18 mouse cellular contexts compared by ENCODE assay signal in genomic region chr10:21488374-21488930, GRCm38 (mm10).
DNase-seq lines count a peak whose midpoint lies in the region; ATAC-seq lines count a peak whose summit lies in the region.
"Had no signal": no experiment of that assay in that cellular context is flagged by ENCODE, and none has a peak within 500 bp of the region (broad histone marks: within the 10 kb centered on the region; RNA-seq: fewer than 3 reads in every experiment).

No protein-coding gene starts in this region.

- no peak overlapping the region for H3K4me3 ChIP-seq in lung, embryonic 15.5 days
- H3K4me3 ChIP-seq in stomach, embryonic 14.5 days (ENCODE audit: low read depth, low read length) = no peak overlapping the region
- H3K4me3 ChIP-seq: embryonic facial prominence, embryonic 12.5 days; forebrain, embryonic 15.5 days; heart, embryonic 13.5 days; hindbrain, embryonic 12.5 days had no signal

- 41% methylated on average over 7 of the region's 7 CpGs for WGBS in lung, embryonic 15.5 days
- 61% methylated on average over 7 of the region's 7 CpGs for WGBS in stomach, embryonic 14.5 days

- 0 out of 2 replicates have a peak overlapping the region, but pooled peaks have one; percentile 1 for H3K27ac ChIP-seq in lung, embryonic 15.5 days
- H3K27ac ChIP-seq in stomach, embryonic 14.5 days (ENCODE audit: low read length) = no peak overlapping the region
- H3K27ac ChIP-seq: embryonic facial prominence, embryonic 12.5 days; forebrain, embryonic 15.5 days; heart, embryonic 13.5 days; hindbrain, embryonic 12.5 days had no signal

- peaks cover 9% of the 10 kb centered on the region; the same call in 1 of the 2 replicates for H3K4me1 ChIP-seq in lung, embryonic 15.5 days
- no peaks in the 10 kb centered on the region for H3K4me1 ChIP-seq in stomach, embryonic 14.5 days (ENCODE audit: control insufficient read depth, insufficient read depth, low read length)
- H3K4me1 ChIP-seq: embryonic facial prominence, embryonic 12.5 days had no signal

- no peak for DNase-seq in lung, postnatal 4 days
- DNase-seq in lung, postnatal 25 days (ENCODE audit: low spot score) = peak; percentile 15
- DNase-seq in kidney, postnatal 36 days = no peak
- DNase-seq in adrenal gland, adult 18-20 months (ENCODE audit: low spot score in 2 of 2) = no peak
- DNase-seq: adrenal gland, adult 8-10 months; adrenal gland, postnatal 36 days; cerebellum, adult 11 months; cerebellum, adult 8-10 months; cerebellum, postnatal 14 days; gastrocnemius, postnatal 36 days; heart, adult 11 months; heart, postnatal 4 days had no signal

- H3K9ac ChIP-seq in lung, embryonic 15.5 days = no peak overlapping the region
- no peak overlapping the region for H3K9ac ChIP-seq in stomach, embryonic 14.5 days (replicated peaks; ENCODE audit: low read depth, low read length)
- H3K9ac ChIP-seq: embryonic facial prominence, embryonic 12.5 days; forebrain, embryonic 15.5 days; heart, embryonic 13.5 days; hindbrain, embryonic 12.5 days had no signal

- H3K9me3 ChIP-seq in lung, embryonic 15.5 days = no peaks in the 10 kb centered on the region
- H3K9me3 ChIP-seq in stomach, embryonic 14.5 days (ENCODE audit: control insufficient read depth, low read depth, low read length) = no peaks in the 10 kb centered on the region
- H3K9me3 ChIP-seq: embryonic facial prominence, embryonic 12.5 days; forebrain, embryonic 15.5 days; heart, embryonic 13.5 days; hindbrain, embryonic 12.5 days had no signal

- ATAC-seq in lung, embryonic 15.5 days (ENCODE audit: borderline replicate concordance, extremely low read depth, low FRiP score, low TSS enrichment) = peak; percentile 70; the same call in 1 of the 2 replicates
- ATAC-seq in stomach, embryonic 14.5 days (ENCODE audit: insufficient number of reproducible peaks, insufficient read depth, low FRiP score, low read depth) = peak; percentile 89
- ATAC-seq: forebrain, embryonic 15.5 days had no signal

- H3K4me2 ChIP-seq in lung, embryonic 15.5 days = no peak overlapping the region
- no peak overlapping the region for H3K4me2 ChIP-seq in stomach, embryonic 14.5 days (replicated peaks; ENCODE audit: low read depth, low read length)
- H3K4me2 ChIP-seq: embryonic facial prominence, embryonic 12.5 days; forebrain, embryonic 15.5 days; heart, embryonic 13.5 days; hindbrain, embryonic 12.5 days had no signal

- H3K36me3 ChIP-seq in lung, embryonic 15.5 days = no peaks in the 10 kb centered on the region
- H3K36me3 ChIP-seq in stomach, embryonic 14.5 days (ENCODE audit: control insufficient read depth, insufficient read depth, low read length) = no peaks in the 10 kb centered on the region
- H3K36me3 ChIP-seq: embryonic facial prominence, embryonic 12.5 days; forebrain, embryonic 15.5 days; heart, embryonic 13.5 days; hindbrain, embryonic 12.5 days had no signal

- H3K27me3 ChIP-seq in lung, embryonic 15.5 days = no peaks in the 10 kb centered on the region
- no peaks in the 10 kb centered on the region for H3K27me3 ChIP-seq in stomach, embryonic 14.5 days (ENCODE audit: control insufficient read depth, insufficient read depth, low read length)
- H3K27me3 ChIP-seq: embryonic facial prominence, embryonic 12.5 days; forebrain, embryonic 15.5 days; heart, embryonic 13.5 days; hindbrain, embryonic 12.5 days had no signal
